Mouse (Mus musculus): ENCODE measurements around the gene Nosip. TPM values are rescaled to one million over a fixed set of nuclear protein-coding genes. Genes with fewer than 3 reads are reported as not detected.
A peak's percentile ranks its signal among the peaks of the same experiment; 100 is the strongest.

Nosip gene
- polyA plus RNA-seq, 2 experiments = 23.1 to 26.4 TPM

DNA sequence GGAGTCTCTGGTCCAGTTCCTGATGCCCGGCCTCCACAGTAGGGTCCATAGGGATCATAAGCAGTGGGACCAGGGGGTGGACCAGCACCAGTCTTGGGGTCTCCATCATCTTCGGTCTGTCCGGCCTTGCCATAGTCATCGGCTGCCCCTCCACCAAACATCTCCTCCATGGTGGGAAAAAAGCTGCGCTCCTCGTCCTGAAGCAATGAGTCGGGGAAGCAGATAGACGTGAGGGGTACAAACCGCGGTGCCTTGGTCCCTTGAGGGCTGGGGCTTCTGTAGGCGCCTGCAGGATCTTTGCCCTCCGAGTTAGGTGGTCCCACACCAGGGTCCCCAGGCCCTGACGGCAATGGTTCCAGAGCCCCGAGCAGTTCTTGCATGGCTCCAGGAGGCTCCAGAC is 14.7 kb upstream of the Nosip start:
- H3K9ac ChIP-seq (replicated peaks) = no peak overlapping the region
- TF ChIP-seq CTCF (IDR thresholded peaks at IDR 0.05; ENCODE audit: low read depth) (no peak), EP300 (IDR thresholded peaks at IDR 0.05; ENCODE audit: low read depth) (no peak)
- peaks cover 9 to 14% of the 10 kb centered on the region in 2 experiments for H3K4me1 ChIP-seq (replicated peaks; ENCODE audit: control insufficient read depth in 2 of 2, insufficient read depth in 2 of 2, low read length in 1 of 2)
- H3K4me3 ChIP-seq (ENCODE audit: insufficient read depth in 1 of 2, low read depth in 2 of 2, low read length in 2 of 2) = no peak overlapping the region
- 92% methylated on average over 14 of the region's 14 CpGs for WGBS (ENCODE audit: insufficient replicate concordance)
- no peaks in the 10 kb centered on the region for H3K27me3 ChIP-seq (ENCODE audit: control insufficient read depth, insufficient read depth, low read length)
- ATAC-seq (ENCODE audit: insufficient read depth) (no peak), DNase-seq (ENCODE audit: low read depth in 3 of 3, low spot score in 3 of 3) (no peak)
- peaks cover 19% of the 10 kb centered on the region for H3K36me3 ChIP-seq (replicated peaks; ENCODE audit: control insufficient read depth, insufficient read depth, low read depth)
- H3K9me3 ChIP-seq (ENCODE audit: control insufficient read depth, low read length) = no peaks in the 10 kb centered on the region
- H3K27ac ChIP-seq = no peak overlapping the region
- H3K4me2 ChIP-seq (ENCODE audit: low read depth) = no peak overlapping the region

DNA sequence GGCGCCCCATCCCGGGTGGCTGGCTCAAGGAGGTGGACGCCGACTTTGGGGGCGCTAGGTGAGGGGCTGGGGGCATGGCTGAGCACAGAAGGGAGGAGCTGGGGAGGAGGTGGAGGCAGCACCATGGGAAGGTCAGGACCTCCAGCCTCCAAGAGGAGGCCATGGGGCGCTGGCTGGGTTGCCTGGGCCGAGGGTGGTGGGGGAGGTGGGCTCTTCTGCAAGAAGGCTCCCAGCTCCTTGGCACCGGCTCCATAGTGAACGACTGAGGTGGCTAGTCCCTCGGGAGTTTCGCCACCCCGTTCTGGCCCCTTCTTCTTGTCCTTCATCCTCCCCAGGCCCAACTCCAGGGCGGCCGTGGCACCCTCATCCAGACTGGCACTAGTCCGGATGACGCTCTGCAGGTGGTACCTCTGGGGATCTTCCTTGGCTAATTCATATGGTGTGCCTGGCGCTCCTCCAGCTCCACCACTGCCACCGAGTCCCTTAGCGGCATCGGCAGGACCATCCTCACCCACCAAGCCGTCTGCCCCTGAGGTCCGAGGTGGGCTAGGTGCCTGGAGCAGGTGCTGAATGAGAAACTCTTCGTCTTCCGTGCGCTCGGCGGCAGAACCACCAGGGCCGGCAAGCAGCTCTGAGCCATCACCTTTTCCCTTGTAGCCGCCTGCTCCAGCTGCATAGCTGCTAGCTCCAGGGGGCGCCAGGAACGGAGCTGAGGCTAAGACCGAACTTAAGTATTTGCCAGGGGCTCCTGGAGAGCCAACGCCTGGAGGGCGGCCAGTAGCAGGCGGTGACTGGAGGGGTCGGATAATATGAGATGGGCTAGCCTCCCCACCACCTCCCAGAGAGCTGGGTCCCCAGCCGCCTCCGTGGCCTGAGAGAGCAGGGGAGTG is 14.0 kb upstream of the Nosip start:
- H3K4me2 ChIP-seq (ENCODE audit: low read depth) = no peak overlapping the region
- 89% methylated on average over 38 of the region's 38 CpGs for WGBS (ENCODE audit: insufficient replicate concordance)

DNA sequence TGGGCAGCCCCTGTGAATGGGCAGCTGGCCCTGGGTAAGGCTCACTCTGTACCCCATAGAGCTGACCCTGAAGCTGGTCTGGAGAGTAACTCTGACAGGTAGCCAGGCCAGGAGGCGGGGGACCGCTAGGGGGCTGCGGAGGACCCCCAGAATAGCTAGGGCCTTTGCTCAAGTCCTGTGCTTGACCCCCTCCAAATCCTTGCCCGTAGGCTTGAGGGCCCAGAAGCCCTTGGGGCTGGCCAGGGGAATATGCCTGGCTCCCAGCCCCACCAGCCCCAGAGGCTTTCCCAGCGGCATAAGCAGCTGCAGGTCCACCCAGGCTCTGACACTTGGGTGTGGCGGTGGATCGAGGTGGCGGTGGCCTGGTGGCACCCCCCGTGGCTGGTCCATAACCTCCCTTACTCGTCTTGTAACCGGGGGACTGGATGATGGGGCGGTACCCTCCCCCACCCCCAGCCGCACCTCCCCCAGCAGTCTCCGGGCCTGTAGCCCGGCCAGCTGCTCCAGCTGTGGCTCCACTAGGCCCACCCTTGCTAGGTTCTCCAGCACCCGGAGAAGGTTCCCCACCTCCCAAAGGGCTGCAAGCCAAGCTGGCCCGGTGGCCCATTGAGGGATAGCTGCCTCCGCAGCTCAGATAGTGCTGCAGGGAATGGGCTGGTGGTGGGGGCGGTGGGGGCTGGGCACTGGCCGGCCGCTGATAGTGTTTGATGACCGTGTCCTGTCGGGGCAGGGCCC is 13.1 kb upstream of the Nosip start:
- Histone ChIP-seq H3K4me1 (replicated peaks; ENCODE audit: control insufficient read depth in 2 of 2, insufficient read depth in 2 of 2, low read length in 1 of 2) (peaks cover 9 to 14% of the 10 kb centered on the region in 2 experiments), H3K27me3 (ENCODE audit: control insufficient read depth, insufficient read depth, low read length) (no peaks in the 10 kb centered on the region), H3K9me3 (ENCODE audit: control insufficient read depth, low read length) (no peaks in the 10 kb centered on the region), H3K36me3 (replicated peaks; ENCODE audit: control insufficient read depth, insufficient read depth, low read depth) (peaks cover 16% of the 10 kb centered on the region), H3K27ac (no peak overlapping the region), H3K9ac (replicated peaks) (no peak overlapping the region), H3K4me2 (ENCODE audit: low read depth) (no peak overlapping the region), H3K4me3 (ENCODE audit: insufficient read depth in 1 of 2, low read depth in 2 of 2, low read length in 2 of 2) (no peak overlapping the region)
- WGBS (ENCODE audit: insufficient replicate concordance) = 82% methylated on average over 23 of the region's 23 CpGs
- ATAC-seq (ENCODE audit: insufficient read depth) (no peak), DNase-seq (ENCODE audit: low read depth in 3 of 3, low spot score in 3 of 3) (no peak)
- TF ChIP-seq EP300 (IDR thresholded peaks at IDR 0.05; ENCODE audit: low read depth) = no peak
- no peak for TF ChIP-seq CTCF (IDR thresholded peaks at IDR 0.05; ENCODE audit: low read depth)

More for the DNA sequence above, 14.0 kb upstream of the Nosip start:
- DNase-seq (ENCODE audit: low read depth in 3 of 3, low spot score in 3 of 3) = no peak
- peaks cover 16% of the 10 kb centered on the region for H3K36me3 ChIP-seq (replicated peaks; ENCODE audit: control insufficient read depth, insufficient read depth, low read depth)
- H3K4me1 ChIP-seq (replicated peaks; ENCODE audit: control insufficient read depth in 2 of 2, insufficient read depth in 2 of 2, low read length in 1 of 2) = peaks cover 9 to 14% of the 10 kb centered on the region in 2 experiments
- ATAC-seq (ENCODE audit: insufficient read depth) = no peak
- H3K27ac ChIP-seq = no peak overlapping the region
- no peaks in the 10 kb centered on the region for H3K9me3 ChIP-seq (ENCODE audit: control insufficient read depth, low read length)
- no peak overlapping the region for H3K9ac ChIP-seq (replicated peaks)
- no peak overlapping the region for H3K4me3 ChIP-seq (ENCODE audit: insufficient read depth in 1 of 2, low read depth in 2 of 2, low read length in 2 of 2)
- no peaks in the 10 kb centered on the region for H3K27me3 ChIP-seq (ENCODE audit: control insufficient read depth, insufficient read depth, low read length)
- TF ChIP-seq EP300 (IDR thresholded peaks at IDR 0.05; ENCODE audit: low read depth) (no peak), CTCF (IDR thresholded peaks at IDR 0.05; ENCODE audit: low read depth) (0 out of 2 replicates have a peak, but pooled peaks have one; percentile 8)

DNA sequence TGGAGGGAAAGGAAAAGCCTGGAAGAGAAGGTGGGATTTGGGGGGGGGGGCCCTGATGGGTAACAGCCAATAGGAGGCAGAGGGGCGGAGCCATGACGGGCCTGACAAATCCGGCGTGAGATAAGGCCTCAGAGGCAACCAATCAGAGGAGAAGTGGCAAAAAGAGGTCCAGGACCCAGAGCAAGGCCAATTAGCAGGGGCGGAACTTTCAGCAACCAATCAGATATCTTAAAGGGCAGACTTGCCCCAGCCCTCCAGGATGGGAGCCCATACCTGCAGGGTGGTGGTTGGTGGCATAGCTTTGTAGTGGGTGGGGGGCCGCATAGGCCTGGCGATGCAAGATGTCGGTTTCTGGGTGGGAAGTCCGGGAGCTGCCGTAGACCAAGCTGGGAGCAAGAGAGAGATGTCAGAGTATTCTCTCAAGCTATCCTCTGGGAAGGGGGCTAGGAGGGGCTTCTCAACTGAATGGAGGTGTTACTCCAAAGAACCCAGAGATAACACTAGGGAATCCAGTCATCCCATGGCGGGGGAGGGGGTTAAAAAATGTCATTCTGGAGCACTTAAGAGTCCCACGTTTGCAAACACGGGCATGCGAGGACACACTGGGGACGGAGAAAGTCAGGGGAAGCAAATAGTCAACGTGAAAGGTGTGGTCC is 11.2 kb upstream of the Nosip start:
- DNase-seq (ENCODE audit: low read depth in 3 of 3, low spot score in 3 of 3) = peak; percentile 52 to 63 (median 61)
- Histone ChIP-seq H3K4me2 (ENCODE audit: low read depth) (peak overlapping the region; percentile 84), H3K4me3 (ENCODE audit: insufficient read depth in 1 of 2, low read depth in 2 of 2, low read length in 2 of 2) (peak overlapping the region; percentile 65 to 68), H3K36me3 (replicated peaks; ENCODE audit: control insufficient read depth, insufficient read depth, low read depth) (peaks cover 12% of the 10 kb centered on the region), H3K27ac (no peak overlapping the region), H3K27me3 (ENCODE audit: control insufficient read depth, insufficient read depth, low read length) (no peaks in the 10 kb centered on the region), H3K4me1 (replicated peaks; ENCODE audit: control insufficient read depth in 2 of 2, insufficient read depth in 2 of 2, low read length in 1 of 2) (peaks cover 14% of the 10 kb centered on the region in 2 experiments), H3K9ac (replicated peaks) (no peak overlapping the region), H3K9me3 (ENCODE audit: control insufficient read depth, low read length) (no peaks in the 10 kb centered on the region)
- 22% methylated on average over 16 of the region's 16 CpGs for WGBS (ENCODE audit: insufficient replicate concordance)
- ATAC-seq (ENCODE audit: insufficient read depth) = no peak
- TF ChIP-seq CTCF (IDR thresholded peaks at IDR 0.05; ENCODE audit: low read depth) (no peak), EP300 (IDR thresholded peaks at IDR 0.05; ENCODE audit: low read depth) (no peak)

Data from liver, embryonic 14.5 days (tissue).